In the genomic region with DNA sequence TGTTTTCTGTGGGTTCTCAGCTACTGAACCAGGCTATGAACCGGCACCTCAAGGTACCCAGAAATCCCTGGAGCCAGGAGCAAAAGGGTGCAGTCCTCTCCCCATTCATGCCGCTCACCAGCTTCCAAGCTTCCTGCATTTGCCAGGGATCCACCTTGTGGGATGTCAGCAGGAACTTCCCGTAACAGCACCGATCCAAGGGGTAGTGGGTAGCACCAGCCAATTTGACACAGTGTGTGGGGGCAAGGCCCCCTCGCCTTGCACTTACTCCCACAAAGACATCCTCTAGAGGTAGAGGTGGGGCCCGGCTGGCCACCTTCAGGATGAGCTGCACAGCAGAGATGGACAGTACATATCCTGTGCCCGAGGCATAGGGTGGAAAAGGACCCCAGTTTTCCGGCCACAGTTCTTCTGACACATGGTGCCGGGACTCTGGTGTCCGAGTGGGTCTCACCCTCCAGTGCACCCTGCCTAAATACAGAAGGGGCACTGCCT, we compare ENCODE assay signal across 8 mouse cellular contexts. TPM values are rescaled to one million over a fixed set of nuclear protein-coding genes. Genes with fewer than 3 reads are reported as not detected.
DNase-seq lines count a peak whose midpoint lies in the region; ATAC-seq and TF ChIP-seq lines count a peak whose summit lies in the region.

No protein-coding gene starts in this region.

- H3K9me3 ChIP-seq in limb, embryonic 15.5 days = no peaks in the 10 kb centered on the region

- peaks cover 21% of the 10 kb centered on the region for H3K4me1 ChIP-seq in spleen, adult 2 months (ENCODE audit: control insufficient read depth, insufficient read depth, insufficient read length)
- H3K4me1 ChIP-seq in limb, embryonic 15.5 days = peaks cover 62% of the 10 kb centered on the region

- ATAC-seq in limb, embryonic 15.5 days (ENCODE audit: insufficient number of reproducible peaks, low FRiP score, low TSS enrichment, low read depth) = no peak

- peak overlapping the region; percentile 89 for H3K4me2 ChIP-seq in limb, embryonic 15.5 days

- peaks cover 18% of the 10 kb centered on the region for H3K36me3 ChIP-seq in spleen, adult 2 months (ENCODE audit: control insufficient read depth, insufficient read depth, low read length)
- H3K36me3 ChIP-seq in limb, embryonic 15.5 days = peaks cover 71% of the 10 kb centered on the region

- H3K4me3 ChIP-seq in spleen, adult 2 months (ENCODE audit: extremely low read depth, insufficient read depth, insufficient read length) = peak overlapping the region; percentile 73; the same call in 1 of the 2 replicates
- peak overlapping the region; percentile 51 for H3K4me3 ChIP-seq in limb, embryonic 15.5 days

- TF ChIP-seq POLR2A in spleen, adult 2 months (IDR thresholded peaks at IDR 0.05; ENCODE audit: low read depth, low read length) = no peak

- peak overlapping the region; percentile 91; the same call in 1 of the 2 replicates for H3K27ac ChIP-seq in spleen, adult 2 months (ENCODE audit: insufficient read depth, low read length)
- H3K27ac ChIP-seq in limb, embryonic 15.5 days = peak overlapping the region; percentile 92

- TF ChIP-seq CTCF in spleen, adult 2 months (IDR thresholded peaks at IDR 0.05; ENCODE audit: extremely low read depth, insufficient read depth, insufficient read length, insufficient replicate concordance) = no peak

- peak; percentile 23 for DNase-seq in cerebellum, adult 8-10 months
- DNase-seq in cerebellum, postnatal 14 days = no peak
- no peak for DNase-seq in spleen, adult 2 months (ENCODE audit: low read depth in 1 of 2, low spot score in 2 of 2)
- DNase-seq in spleen, postnatal 14 days (ENCODE audit: low spot score in 2 of 2) = no peak
- no peak for DNase-seq in c-Kit-positive CD71-positive TER-119-positive erythroid progenitor cells, embryonic 14.5 days (ENCODE audit: low spot score)
- DNase-seq in thymus, postnatal 4 days = no peak
- no peak for DNase-seq in kidney, postnatal 4 days

- 83% methylated on average over 10 of the region's 10 CpGs for WGBS in spleen, adult 2 months
- WGBS in limb, embryonic 15.5 days = 75% methylated on average over 10 of the region's 10 CpGs

- no peaks in the 10 kb centered on the region for H3K27me3 ChIP-seq in spleen, adult 2 months (ENCODE audit: control insufficient read depth, insufficient read depth, low read length)
- H3K27me3 ChIP-seq in limb, embryonic 15.5 days = no peaks in the 10 kb centered on the region

- 0 out of 2 replicates have a peak overlapping the region, but pooled peaks have one; percentile 54 for H3K9ac ChIP-seq in limb, embryonic 15.5 days

RNA-seq across cellular contexts. Expression of a gene that starts 1.1 kb away (rescaled TPM):
- polyA plus RNA-seq in spleen, adult 2 months (2012; rRNA removed) = 18.9 and 20.6 TPM in 2 replicates
- 5.9 and 8.3 TPM in 2 replicates for polyA plus RNA-seq in limb, embryonic 15.5 days (2015; fragmentation: Nextera tagmentation; extraction: Ambion mirVana)

RNA-seq across cellular contexts. Expression of a gene that starts 5.4 kb away (rescaled TPM):
- 58.0 and 73.2 TPM in 2 replicates for polyA plus RNA-seq in spleen, adult 2 months (2012; rRNA removed)
- 46.5 and 50.4 TPM in 2 replicates for polyA plus RNA-seq in limb, embryonic 15.5 days (2015; fragmentation: Nextera tagmentation; extraction: Ambion mirVana)

RNA-seq across cellular contexts. Expression of a gene that starts 5.6 kb away (rescaled TPM):
- polyA plus RNA-seq in spleen, adult 2 months (2012; rRNA removed) = 476 and 550 TPM in 2 replicates
- polyA plus RNA-seq in limb, embryonic 15.5 days (2015; fragmentation: Nextera tagmentation; extraction: Ambion mirVana) = 1,572 and 1,837 TPM in 2 replicates

RNA-seq across cellular contexts. Expression of a gene that starts 9.7 kb away (rescaled TPM):
- 20.5 and 26.7 TPM in 2 replicates for polyA plus RNA-seq in spleen, adult 2 months (2012; rRNA removed)
- polyA plus RNA-seq in limb, embryonic 15.5 days (2015; fragmentation: Nextera tagmentation; extraction: Ambion mirVana) = 31.4 and 36.0 TPM in 2 replicates

RNA-seq across cellular contexts. Expression of a gene that starts 10.0 kb away (rescaled TPM):
- polyA plus RNA-seq in spleen, adult 2 months (2012; rRNA removed) = 13.8 and 16.0 TPM in 2 replicates
- polyA plus RNA-seq in limb, embryonic 15.5 days (2015; fragmentation: Nextera tagmentation; extraction: Ambion mirVana) = 132 and 139 TPM in 2 replicates
